Mouse (Mus musculus) heart, adult 2 months (tissue): ENCODE measurements at regions not wholly inside any gene's neighbourhood (a gene's known extent, or its start where the extent isn't known, plus 50 kb on each side); places are given as distances from the start of the nearest gene placed in this dataset.

Experiments used
- CTCF ChIP-seq: fragments of 200-600 bp; IDR thresholded peaks from 2 replicates; pipeline ENCODE4 v1.8.1; 2022; ENCODE audit warnings: antibody characterized with exemption, mild to moderate bottlenecking, moderate library complexity
- EP300 ChIP-seq: fragments of 200-500 bp; IDR thresholded peaks from 2 replicates; pipeline ENCODE4 v1.6.1; 2011; ENCODE audit warnings: low read depth, low read length, control low read depth; ENCODE audit not compliant: insufficient read depth

GRCm38 (mm10) chrX:41995750-41996149 is 63.7 kb upstream of the Xiap start:
- TF ChIP-seq EP300 (no peak), CTCF (no peak)
